Mouse (Mus musculus): ENCODE results near the gene Cmya5.
"Not testable (repeated sequence)": the region's sequence is repeated elsewhere in the genome, so short reads cannot be mapped to it uniquely, and the experiment has no call there.

Gene Cmya5

DNA sequence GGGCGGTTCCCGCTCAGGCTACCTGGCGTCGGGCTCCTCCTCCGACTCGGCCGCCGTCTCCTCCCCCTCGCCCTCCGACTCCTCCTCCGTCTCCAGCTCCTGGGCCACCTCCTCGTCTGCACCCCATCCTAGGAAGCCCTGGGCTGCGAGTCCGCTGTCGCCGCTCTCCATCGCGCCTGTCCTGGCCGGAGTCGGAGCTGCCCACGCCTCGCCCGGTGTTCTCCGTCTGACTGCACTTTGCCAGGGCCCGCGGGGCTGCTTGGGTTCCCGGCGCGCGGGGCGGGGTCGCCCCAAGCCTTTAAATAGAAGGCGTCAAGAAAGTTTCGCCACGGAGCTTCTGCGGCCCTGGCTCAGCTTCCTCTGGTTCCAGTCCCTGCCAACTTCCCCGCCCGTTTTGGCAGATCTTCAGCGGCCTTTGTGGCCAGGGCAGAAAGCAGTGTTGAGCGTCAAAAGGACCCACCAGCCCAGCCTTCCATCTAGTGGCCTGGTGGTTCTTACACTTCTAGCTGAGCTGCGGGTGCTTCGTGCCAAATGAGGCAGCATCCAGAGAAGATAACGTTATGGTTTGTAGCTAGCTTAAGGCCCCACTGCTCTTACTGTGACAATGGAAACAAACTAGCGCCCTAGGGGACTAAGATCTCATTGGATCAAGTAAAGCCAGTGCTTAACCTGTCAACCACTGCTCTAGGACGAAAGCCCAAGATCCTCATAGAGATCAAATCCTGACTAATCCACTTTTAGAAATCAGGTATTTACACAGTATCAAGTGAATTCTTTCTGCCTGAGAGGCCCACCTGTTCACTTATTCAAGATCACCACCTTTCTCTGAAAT, at the start of gene Cmya5:
Gene Cmya5, minus strand, starts transcription at position 389 of the 832 bp plus-strand sequence.
- peak; percentile 70 for DNase-seq (ENCODE audit: low spot score)

- DNase-seq (ENCODE audit: low spot score) = no peak
These were observed 48.1 kb upstream of the Cmya5 start for GRCm38 (mm10) chr13:93192646-93193026.

DNA sequence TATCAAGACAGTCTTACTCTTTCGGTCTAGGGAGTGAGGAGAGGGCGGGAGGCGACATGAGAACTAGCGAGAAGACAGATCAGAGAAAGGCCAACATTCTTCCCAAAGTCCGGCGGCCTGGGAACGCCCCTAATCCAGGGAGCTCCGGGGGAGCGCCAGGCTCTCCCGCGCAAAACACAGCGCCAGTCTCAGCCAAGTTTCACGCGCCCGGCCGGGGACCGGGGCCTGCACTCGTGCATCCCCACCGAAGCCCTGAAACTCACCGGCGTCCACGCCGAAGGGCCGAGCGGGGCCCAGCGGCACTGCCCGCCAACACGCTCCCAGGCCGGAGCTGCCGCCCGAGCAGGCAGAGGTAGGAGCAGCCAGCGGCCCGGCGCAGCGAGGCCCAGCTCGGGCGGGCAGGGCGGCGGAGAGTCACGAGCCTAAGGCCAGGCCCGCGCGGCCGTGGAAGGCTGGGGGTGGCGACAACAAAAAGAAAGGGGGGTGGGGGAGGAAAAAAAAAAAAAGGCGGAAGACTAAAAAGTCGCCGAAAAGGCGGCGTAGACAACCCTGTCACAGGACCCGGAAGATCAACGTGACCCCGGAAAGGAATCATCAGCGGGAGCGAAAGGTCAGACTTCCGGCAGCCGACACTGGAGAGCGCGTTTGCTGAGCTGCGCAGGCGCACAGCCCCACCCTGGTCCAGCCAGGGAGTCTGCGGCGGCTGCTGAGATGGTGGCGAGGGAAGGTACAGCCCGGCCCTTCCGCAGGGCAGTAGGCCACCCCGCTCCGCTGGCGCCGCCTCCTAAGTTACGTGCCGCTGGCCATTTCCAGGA, 47.5 kb upstream of the Cmya5 start, which contains the start of gene Tent2:
Gene Tent2, minus strand, starts transcription at position 555 of the 815 bp plus-strand sequence.
- DNase-seq (ENCODE audit: low spot score) = peak; percentile 96

DNA sequence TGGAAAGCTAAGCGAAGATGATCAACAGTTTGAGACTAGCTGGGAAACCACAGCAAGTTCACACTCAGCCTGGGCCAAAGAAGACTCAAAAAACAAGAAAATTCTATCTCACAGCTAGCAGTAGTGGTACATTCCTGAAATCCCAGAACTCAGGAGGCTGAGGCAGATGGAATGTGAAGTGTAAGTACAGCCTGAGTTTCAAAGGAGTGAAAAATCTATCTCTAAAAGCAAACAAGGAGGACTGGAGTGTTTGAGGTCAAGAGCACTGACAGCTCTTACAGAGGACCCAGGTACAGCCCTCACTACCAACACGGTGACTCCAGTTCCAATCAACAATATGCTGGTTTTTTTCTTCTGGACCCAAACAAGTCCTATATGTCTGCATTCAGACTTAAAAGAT, 44.9 kb upstream of the Cmya5 start:
- DNase-seq (ENCODE audit: low spot score) = no peak

- no peak for DNase-seq (ENCODE audit: low spot score)
These were observed 44.2 kb upstream of the Cmya5 start for GRCm38 (mm10) chr13:93188738-93189137.

DNA sequence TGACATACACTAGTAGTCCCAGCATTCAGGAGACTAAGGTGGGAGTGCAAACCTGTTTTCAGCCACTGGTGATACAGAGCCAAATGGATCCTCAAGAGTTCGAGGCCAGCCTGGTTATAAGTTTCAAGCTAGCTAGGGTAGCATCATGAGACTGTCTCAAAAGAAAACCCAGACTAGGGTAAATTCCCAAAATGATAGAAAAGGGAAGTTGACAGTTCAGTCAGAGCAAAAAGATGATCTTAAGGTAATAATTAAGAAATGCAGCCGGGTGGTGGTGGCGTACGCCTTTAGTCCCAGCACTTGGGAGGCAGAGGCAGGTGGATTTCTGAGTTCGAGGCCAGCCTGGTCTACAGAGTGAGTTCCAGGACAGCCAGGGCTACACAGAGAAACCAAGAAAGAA, 43.3 kb upstream of the Cmya5 start:
- DNase-seq (ENCODE audit: low spot score) = not testable (repeated sequence)

GRCm38 (mm10) chr13:93180351-93180750, 35.8 kb upstream of the Cmya5 start:
- DNase-seq (ENCODE audit: low spot score) = no peak

DNA sequence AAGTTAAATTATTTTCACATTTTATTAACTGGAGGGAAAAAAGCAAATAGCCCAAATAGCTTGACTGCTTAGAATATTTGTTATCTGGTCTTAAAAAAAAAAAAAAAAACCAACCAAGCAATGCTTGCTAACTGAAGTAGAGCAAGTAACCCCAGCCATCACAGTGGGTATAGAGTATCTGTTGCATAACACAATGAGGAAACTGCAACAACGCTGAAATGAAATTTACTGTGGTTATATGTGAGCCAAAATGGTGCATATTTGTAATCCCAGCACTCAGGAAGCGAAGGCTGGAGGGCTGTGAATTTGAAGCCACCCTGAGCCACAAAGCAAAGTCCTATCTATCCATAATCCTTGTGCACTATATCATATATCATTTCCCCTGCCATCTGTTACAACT, 35.0 kb upstream of the Cmya5 start:
- no peak for DNase-seq (ENCODE audit: low spot score)

- DNase-seq (ENCODE audit: low spot score) = no peak
These were observed 33.0 kb upstream of the Cmya5 start for GRCm38 (mm10) chr13:93177571-93177970.

DNA sequence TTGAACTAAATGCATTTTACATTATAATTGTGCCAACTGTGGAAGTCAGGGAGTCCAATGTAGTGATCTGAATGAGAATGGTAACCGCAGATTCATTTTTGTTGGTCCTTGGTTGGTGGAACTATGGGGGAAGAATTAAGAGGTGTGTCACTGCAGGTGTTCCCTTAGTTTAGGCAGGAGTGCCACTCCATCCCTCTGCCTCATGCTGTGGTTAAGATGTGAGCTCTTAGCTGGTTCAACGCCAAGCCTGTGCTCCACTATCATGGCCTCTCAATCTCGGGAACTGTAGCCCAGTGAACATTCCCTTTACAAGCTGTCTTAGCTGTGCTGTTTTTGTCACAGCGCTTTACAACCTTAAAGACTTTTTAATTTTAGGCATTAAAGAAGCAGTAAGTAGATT, 18.8 kb upstream of the Cmya5 start:
- DNase-seq (ENCODE audit: low spot score) = no peak

DNA sequence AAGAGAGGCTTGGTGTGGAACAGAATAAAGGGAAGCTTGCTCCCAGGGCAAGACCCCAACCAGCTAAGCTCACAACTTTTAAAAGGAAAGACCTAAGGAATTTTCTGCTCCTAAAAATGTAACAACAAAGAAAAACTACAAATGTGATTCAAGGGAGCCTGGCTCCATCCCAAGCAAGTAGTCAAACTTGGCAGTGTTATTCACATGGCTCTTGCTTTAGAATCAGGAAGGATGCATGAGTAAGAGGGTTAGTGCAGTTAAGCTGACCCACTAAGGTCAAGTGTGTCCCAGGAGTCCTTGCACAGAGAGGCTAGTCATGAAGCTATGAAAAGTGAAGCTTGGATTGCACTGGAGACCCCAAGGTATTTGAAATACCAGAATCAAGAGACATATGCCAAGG, 17.9 kb upstream of the Cmya5 start:
- no peak for DNase-seq (ENCODE audit: low spot score)

DNA sequence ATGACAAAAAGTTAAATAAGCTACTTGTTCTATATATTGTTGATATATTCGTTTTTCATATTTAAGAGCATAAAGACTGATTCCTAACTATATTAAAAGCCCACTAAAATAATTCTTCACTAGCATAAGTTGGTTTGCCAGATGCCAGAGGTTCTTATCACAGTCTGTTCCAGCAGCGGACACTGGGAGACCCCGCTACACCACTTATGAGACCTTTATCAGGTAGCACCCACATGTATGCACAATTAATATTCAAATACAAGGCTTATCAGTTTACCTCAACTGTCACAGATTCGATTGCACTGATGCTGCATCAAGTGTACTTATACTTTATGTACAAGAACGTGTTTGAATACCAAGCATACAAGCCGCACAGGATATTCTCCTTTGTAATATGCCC, 13.7 kb upstream of the Cmya5 start:
- DNase-seq (ENCODE audit: low spot score) = no peak

- DNase-seq (ENCODE audit: low spot score) = no peak
These were observed 8.8 kb upstream of the Cmya5 start for GRCm38 (mm10) chr13:93153280-93153679.

GRCm38 (mm10) chr13:93143819-93144283, 673 bp downstream of the Cmya5 start:
- no peak for DNase-seq (ENCODE audit: low spot score)

DNA sequence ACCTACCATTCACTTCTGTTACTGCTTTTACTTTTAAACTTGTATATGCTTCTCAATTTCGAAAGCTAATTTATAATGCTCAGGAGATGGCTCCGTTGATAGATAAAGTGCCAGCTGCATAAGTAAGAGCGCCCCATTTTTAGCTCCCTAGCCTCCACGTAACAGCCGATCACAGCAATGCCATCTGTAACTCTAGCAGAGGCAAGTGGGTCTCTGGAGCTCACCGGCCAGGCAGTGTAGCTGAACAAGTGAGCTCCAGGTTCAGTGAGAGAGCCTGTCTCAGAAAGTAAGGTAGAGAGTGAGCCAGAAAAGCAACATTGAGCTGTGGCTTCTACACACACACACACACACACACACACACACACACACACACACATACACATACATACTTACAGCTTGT, 3.3 kb downstream of the Cmya5 start:
- no peak for DNase-seq (ENCODE audit: low spot score)

DNA sequence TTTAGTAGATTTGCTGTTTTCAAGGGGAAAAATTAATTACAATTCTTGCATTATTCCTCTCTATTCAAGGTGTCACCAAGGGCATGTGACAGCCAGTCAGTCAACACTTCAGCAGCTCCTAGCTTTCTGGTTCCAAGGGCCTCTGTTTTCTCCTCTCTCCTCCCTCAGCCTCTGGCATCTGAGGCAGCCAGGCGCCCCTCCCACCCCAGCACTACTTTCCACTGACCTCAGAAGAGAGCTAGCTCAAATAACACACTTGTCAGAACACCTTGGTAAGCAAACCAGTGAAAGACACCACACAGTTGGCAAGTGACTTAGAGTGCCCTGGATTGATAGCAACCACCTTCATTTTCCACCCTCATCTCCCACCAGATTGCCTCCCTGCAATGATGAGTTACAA, 6.5 kb downstream of the Cmya5 start:
- DNase-seq (ENCODE audit: low spot score) = no peak

DNA sequence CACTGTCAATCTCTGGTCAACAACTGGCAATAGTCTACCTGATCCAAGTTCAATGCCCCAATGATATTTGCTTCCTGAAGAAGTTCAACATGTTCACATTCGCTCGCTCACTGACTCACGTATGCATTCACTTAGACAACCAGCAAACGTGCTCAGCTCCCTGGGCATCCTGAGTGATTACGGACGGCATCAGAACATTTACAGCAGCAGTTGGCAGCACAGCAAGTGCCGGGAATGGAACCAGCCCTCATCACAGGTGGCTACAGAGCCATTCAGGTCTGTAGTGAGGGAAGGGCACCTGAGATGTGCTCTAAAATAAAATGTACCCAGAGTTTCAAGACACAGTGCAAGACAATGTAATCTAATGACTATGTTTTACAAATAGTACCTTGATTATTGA, 7.4 kb downstream of the Cmya5 start:
- no peak for DNase-seq (ENCODE audit: low spot score)

DNA sequence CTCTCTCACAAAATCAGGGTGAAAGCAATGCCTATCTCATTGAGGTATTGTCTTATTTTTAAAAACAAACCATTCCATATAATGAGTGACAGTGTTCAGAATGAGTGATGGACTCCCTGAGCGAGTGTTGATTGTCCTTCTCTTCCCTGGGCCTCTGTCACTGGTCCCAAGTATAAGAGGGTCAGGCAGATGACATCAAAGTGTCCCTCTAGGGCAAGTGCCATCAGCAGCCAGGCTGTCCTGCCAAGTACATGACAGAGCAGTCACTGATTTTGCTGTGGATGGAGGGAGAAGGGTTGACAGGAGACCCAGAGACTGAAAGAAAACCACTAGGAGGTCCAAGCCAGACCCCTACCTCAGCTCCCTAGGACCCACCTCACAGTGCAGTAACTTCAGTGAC, 8.3 kb downstream of the Cmya5 start:
- DNase-seq (ENCODE audit: low spot score) = no peak

- DNase-seq (ENCODE audit: low spot score) = no peak
These were observed 9.0 kb downstream of the Cmya5 start for GRCm38 (mm10) chr13:93135501-93135900.

DNA sequence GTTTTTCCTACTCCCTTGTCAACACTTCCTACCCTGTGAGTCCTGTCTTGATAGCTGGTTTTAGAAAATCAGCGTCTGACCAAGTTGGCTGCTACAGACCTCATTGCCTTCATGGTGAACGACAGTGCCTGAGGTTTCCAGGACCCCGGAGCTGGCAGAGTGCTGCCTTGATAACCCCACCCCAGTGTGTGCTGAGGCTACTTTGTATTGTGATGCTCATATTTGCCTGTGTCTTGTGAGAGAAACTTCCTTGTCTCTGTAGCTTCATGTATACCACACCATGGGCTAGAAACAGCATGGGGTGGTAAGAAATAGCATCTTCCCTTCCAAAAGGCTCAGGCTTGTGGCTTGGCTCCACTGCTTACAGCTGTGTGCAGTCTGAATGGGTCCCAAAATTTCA, 13.8 kb downstream of the Cmya5 start:
- DNase-seq (ENCODE audit: low spot score) = no peak

DNA sequence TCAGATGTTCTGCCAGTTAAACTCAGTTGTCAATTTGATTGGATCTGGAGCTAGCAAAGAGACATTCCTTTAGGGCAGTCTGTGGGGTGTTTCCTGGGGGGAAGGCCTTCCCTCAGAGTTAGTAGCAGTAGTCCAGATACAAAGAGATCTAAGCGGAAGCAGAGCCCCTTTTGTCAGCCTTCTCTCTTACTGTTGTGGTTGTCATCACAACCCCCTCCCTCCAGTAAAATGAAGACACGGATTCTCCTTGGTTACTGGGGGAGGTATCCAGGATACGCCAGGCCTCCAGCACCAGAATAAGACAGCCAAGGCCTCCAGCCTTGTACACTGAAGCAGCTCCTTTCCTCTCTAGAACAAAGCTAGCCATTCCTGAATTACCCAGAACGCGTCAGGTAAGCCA, 15.6 kb downstream of the Cmya5 start:
- DNase-seq (ENCODE audit: low spot score) = no peak

GRCm38 (mm10) chr13:93128111-93128860, 16.2 kb downstream of the Cmya5 start:
- DNase-seq (ENCODE audit: low spot score) = no peak

Measured in testis, postnatal 14 days (tissue).